18 mouse cellular contexts compared by ENCODE assay signal in the genomic region with DNA sequence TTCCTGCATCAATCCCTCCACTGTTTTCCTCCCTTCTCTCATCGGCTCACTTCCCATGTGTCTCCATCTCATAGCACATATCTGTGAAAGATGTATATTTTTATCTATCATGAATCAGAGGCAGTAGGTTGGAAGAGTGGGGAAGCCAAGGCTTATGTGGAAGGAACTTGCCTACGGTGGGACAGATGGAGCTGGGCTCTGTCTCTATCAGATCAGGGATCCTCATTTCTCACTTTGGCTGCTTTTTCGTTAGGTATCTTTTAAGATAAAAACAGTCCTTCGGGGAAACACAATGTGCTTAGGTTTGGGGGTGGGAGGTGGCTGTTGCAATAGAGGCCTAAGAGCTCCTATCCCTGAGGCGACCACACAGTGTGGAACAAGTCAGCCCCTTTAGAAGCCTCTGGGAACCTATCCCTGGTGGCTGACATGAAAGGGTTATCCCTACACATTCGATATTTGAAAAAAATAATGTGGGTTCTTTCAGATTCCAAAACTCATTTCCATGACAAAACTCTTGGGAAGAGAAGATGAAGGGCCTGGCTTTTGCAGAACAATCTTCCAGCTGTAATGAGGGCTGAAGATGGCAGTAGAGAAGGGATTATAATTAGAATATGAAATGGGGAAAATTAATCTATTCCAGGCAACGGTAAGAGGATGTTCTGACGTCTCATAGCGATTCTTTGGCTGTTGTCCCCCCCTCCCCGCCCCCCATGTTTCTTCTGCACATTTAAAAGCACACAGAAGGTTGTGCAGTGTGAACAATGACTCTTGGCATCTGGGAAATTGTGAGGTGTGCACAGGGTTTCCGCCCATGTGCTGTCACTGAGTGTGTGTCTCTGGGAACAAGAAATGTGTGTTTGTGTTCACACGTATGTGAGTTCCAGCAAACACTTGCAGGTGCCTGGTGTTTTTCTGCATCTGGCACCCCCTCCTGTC. TPM values are rescaled to one million over a fixed set of nuclear protein-coding genes. Genes with fewer than 3 reads are reported as not detected.
A peak's percentile ranks its signal among the peaks of the same experiment; 100 is the strongest.
DNase-seq lines count a peak whose midpoint lies in the region; ATAC-seq lines count a peak whose summit lies in the region.
"Had no signal": no experiment of that assay in that cellular context is flagged by ENCODE, and none has a peak within 500 bp of the region (broad histone marks: within the 10 kb centered on the region; RNA-seq: fewer than 3 reads in every experiment).

No protein-coding gene starts in this region.

- ATAC-seq in hindbrain, embryonic 13.5 days (ENCODE audit: low FRiP score) = no peak
- no peak for ATAC-seq in hindbrain, embryonic 11.5 days (ENCODE audit: low FRiP score)
- peak; percentile 63 for ATAC-seq in forebrain, embryonic 13.5 days
- ATAC-seq in midbrain, embryonic 12.5 days (ENCODE audit: low FRiP score, low read depth) = peak; percentile 42; the same call in 1 of the 2 replicates
- ATAC-seq: intestine, postnatal 0 days; Patski had no signal

- peaks cover 48% of the 10 kb centered on the region for H3K4me1 ChIP-seq in hindbrain, embryonic 13.5 days (replicated peaks)
- H3K4me1 ChIP-seq in hindbrain, embryonic 11.5 days (replicated peaks; ENCODE audit: control insufficient read depth, insufficient read depth, low read length) = no peaks in the 10 kb centered on the region
- peaks cover 33% of the 10 kb centered on the region for H3K4me1 ChIP-seq in forebrain, embryonic 13.5 days
- H3K4me1 ChIP-seq in midbrain, embryonic 12.5 days = peaks cover 22% of the 10 kb centered on the region

- no peak for DNase-seq in hindbrain, embryonic 11.5 days (ENCODE audit: low spot score)
- peak; percentile 87 for DNase-seq in brain, adult 2 months (ENCODE audit: low read depth, low spot score)
- no peak for DNase-seq in urinary bladder, postnatal 25 days (ENCODE audit: low spot score)
- DNase-seq in testis, postnatal 14 days (ENCODE audit: low spot score) = no peak
- DNase-seq in spleen, postnatal 14 days (ENCODE audit: low spot score in 2 of 2) = no peak
- DNase-seq: cerebellum, postnatal 14 days; kidney, postnatal 14 days; layer of hippocampus, postnatal 36 days; lung, postnatal 36 days; spleen, adult 18-20 months; thymus, postnatal 25 days had no signal

- no peak overlapping the region for H3K4me2 ChIP-seq in hindbrain, embryonic 13.5 days
- no peak overlapping the region for H3K4me2 ChIP-seq in hindbrain, embryonic 11.5 days (replicated peaks; ENCODE audit: low read depth, low read length)
- H3K4me2 ChIP-seq in forebrain, embryonic 13.5 days = no peak overlapping the region
- no peak overlapping the region for H3K4me2 ChIP-seq in midbrain, embryonic 12.5 days (replicated peaks)
- H3K4me2 ChIP-seq: embryonic facial prominence, embryonic 12.5 days; neural tube, embryonic 13.5 days had no signal

- WGBS in hindbrain, embryonic 13.5 days = 59% methylated on average over 12 of the region's 12 CpGs
- 69% methylated on average over 12 of the region's 12 CpGs for WGBS in hindbrain, embryonic 11.5 days
- WGBS in forebrain, embryonic 13.5 days = 44% methylated on average over 12 of the region's 12 CpGs
- WGBS in midbrain, embryonic 12.5 days = 49% methylated on average over 12 of the region's 12 CpGs

- H3K4me3 ChIP-seq in hindbrain, embryonic 13.5 days = no peak overlapping the region
- H3K4me3 ChIP-seq in hindbrain, embryonic 11.5 days (ENCODE audit: low read depth, low read length) = no peak overlapping the region
- no peak overlapping the region for H3K4me3 ChIP-seq in forebrain, embryonic 13.5 days
- H3K4me3 ChIP-seq in midbrain, embryonic 12.5 days = no peak overlapping the region
- H3K4me3 ChIP-seq: embryonic facial prominence, embryonic 12.5 days; neural tube, embryonic 13.5 days had no signal

- peak overlapping the region; percentile 49 for H3K27ac ChIP-seq in hindbrain, embryonic 13.5 days
- H3K27ac ChIP-seq in hindbrain, embryonic 11.5 days (ENCODE audit: low read depth, low read length) = no peak overlapping the region
- H3K27ac ChIP-seq in forebrain, embryonic 13.5 days = peak overlapping the region; percentile 49
- peak overlapping the region; percentile 71 for H3K27ac ChIP-seq in midbrain, embryonic 12.5 days (replicated peaks)
- H3K27ac ChIP-seq: embryonic facial prominence, embryonic 12.5 days; neural tube, embryonic 13.5 days had no signal

- H3K9ac ChIP-seq in hindbrain, embryonic 13.5 days = no peak overlapping the region
- no peak overlapping the region for H3K9ac ChIP-seq in hindbrain, embryonic 11.5 days (ENCODE audit: low read depth, low read length)
- H3K9ac ChIP-seq in forebrain, embryonic 13.5 days = no peak overlapping the region
- H3K9ac ChIP-seq in midbrain, embryonic 12.5 days (replicated peaks) = no peak overlapping the region
- H3K9ac ChIP-seq: embryonic facial prominence, embryonic 12.5 days; neural tube, embryonic 13.5 days had no signal

- H3K36me3 ChIP-seq in hindbrain, embryonic 13.5 days = no peaks in the 10 kb centered on the region
- H3K36me3 ChIP-seq in hindbrain, embryonic 11.5 days (ENCODE audit: control insufficient read depth, insufficient read depth, low read length) = no peaks in the 10 kb centered on the region
- H3K36me3 ChIP-seq in forebrain, embryonic 13.5 days (ENCODE audit: poor library complexity, severe bottlenecking) = no peaks in the 10 kb centered on the region
- no peaks in the 10 kb centered on the region for H3K36me3 ChIP-seq in midbrain, embryonic 12.5 days
- H3K36me3 ChIP-seq: embryonic facial prominence, embryonic 12.5 days; neural tube, embryonic 13.5 days had no signal

- H3K9me3 ChIP-seq in hindbrain, embryonic 13.5 days = no peaks in the 10 kb centered on the region
- H3K9me3 ChIP-seq in hindbrain, embryonic 11.5 days (ENCODE audit: control insufficient read depth, low read length) = no peaks in the 10 kb centered on the region
- no peaks in the 10 kb centered on the region for H3K9me3 ChIP-seq in forebrain, embryonic 13.5 days (replicated peaks)
- no peaks in the 10 kb centered on the region for H3K9me3 ChIP-seq in midbrain, embryonic 12.5 days
- H3K9me3 ChIP-seq: embryonic facial prominence, embryonic 12.5 days; neural tube, embryonic 13.5 days had no signal

- H3K27me3 ChIP-seq in hindbrain, embryonic 13.5 days = peaks cover 29% of the 10 kb centered on the region
- no peaks in the 10 kb centered on the region for H3K27me3 ChIP-seq in hindbrain, embryonic 11.5 days (ENCODE audit: control insufficient read depth, insufficient read depth, low read length)
- H3K27me3 ChIP-seq in forebrain, embryonic 13.5 days = no peaks in the 10 kb centered on the region
- no peaks in the 10 kb centered on the region for H3K27me3 ChIP-seq in midbrain, embryonic 12.5 days
- H3K27me3 ChIP-seq: embryonic facial prominence, embryonic 12.5 days had no signal

RNA-seq across cellular contexts. Expression of a gene that starts 41.3 kb away (rescaled TPM):
- 20.6 and 23.5 TPM in 2 replicates for polyA plus RNA-seq in hindbrain, embryonic 13.5 days (2015; fragmentation: Nextera tagmentation; extraction: Ambion mirVana)
- 15.6 and 17.5 TPM in 2 replicates for polyA plus RNA-seq in hindbrain, embryonic 11.5 days (2014; fragmentation: Nextera tagmentation; extraction: Ambion mirVana)
- 17.9 and 20.6 TPM in 2 replicates for polyA plus RNA-seq in forebrain, embryonic 13.5 days (2015; fragmentation: Nextera tagmentation; extraction: Ambion mirVana)
- 38.1 and 39.4 TPM in 2 replicates for polyA plus RNA-seq in midbrain, embryonic 12.5 days (2016; fragmentation: Nextera tagmentation; extraction: Ambion mirVana)
- polyA plus RNA-seq: Patski had no signal

Comparison
In these comparisons a context has a peak if more than half of its experiments do, and no peak if none do; other contexts are left out.
1. ATAC-seq: peak in forebrain, embryonic 13.5 days (single experiment) and midbrain, embryonic 12.5 days (single experiment); none in hindbrain, embryonic 13.5 days (single experiment) and hindbrain, embryonic 11.5 days (single experiment).